Mouse (Mus musculus) spleen, adult 2 months (tissue): ENCODE results near the gene Spen.

ENCODE experiments used
- CTCF ChIP-seq: fragments of 200-500 bp; IDR thresholded peaks from 2 replicates; pipeline ENCODE4 v1.5.1; 2011; ENCODE audit warnings: mild to moderate bottlenecking, inconsistent platforms; ENCODE audit not compliant: insufficient read depth, insufficient read length, insufficient replicate concordance; ENCODE audit errors: extremely low read depth
- POLR2A ChIP-seq: fragments of 200-500 bp; IDR thresholded peaks from 2 replicates; pipeline ENCODE4 v1.6.1; 2011; ENCODE audit warnings: low read depth, low read length, inconsistent platforms

- TF ChIP-seq CTCF: no peak
- no peak for TF ChIP-seq POLR2A
Measured at GRCm38 (mm10) chr4:141500637-141501036, 37.8 kb downstream of the Spen start.
